In genomic region chr15:100451245-100451644, GRCm38 (mm10) we compare ENCODE assay signal across 12 mouse cellular contexts. TPM values are rescaled to one million over a fixed set of nuclear protein-coding genes. Genes with fewer than 3 reads are reported as not detected.
DNase-seq lines count a peak whose midpoint lies in the region; ATAC-seq and TF ChIP-seq lines count a peak whose summit lies in the region.
"Had no signal": no experiment of that assay in that cellular context is flagged by ENCODE, and none has a peak within 500 bp of the region (broad histone marks: within the 10 kb centered on the region; RNA-seq: fewer than 3 reads in every experiment).

No protein-coding gene starts in this region.

- H3K9me3 ChIP-seq in heart, embryonic 12.5 days (replicated peaks) = no peaks in the 10 kb centered on the region
- H3K9me3 ChIP-seq in stomach, embryonic 15.5 days = no peaks in the 10 kb centered on the region
- no peaks in the 10 kb centered on the region for H3K9me3 ChIP-seq in stomach, postnatal 0 days (ENCODE audit: control insufficient read depth, low read length)
- no peaks in the 10 kb centered on the region for H3K9me3 ChIP-seq in stomach, embryonic 16.5 days (replicated peaks; ENCODE audit: control insufficient read depth, low read length)
- H3K9me3 ChIP-seq: midbrain, embryonic 12.5 days had no signal

- H3K27me3 ChIP-seq in heart, adult 2 months (ENCODE audit: control insufficient read depth, insufficient read depth, low read length) = no peaks in the 10 kb centered on the region
- no peaks in the 10 kb centered on the region for H3K27me3 ChIP-seq in heart, embryonic 12.5 days (replicated peaks)
- H3K27me3 ChIP-seq in stomach, embryonic 15.5 days (replicated peaks) = no peaks in the 10 kb centered on the region
- H3K27me3 ChIP-seq in stomach, postnatal 0 days (ENCODE audit: control insufficient read depth, insufficient read depth, low read length) = no peaks in the 10 kb centered on the region
- no peaks in the 10 kb centered on the region for H3K27me3 ChIP-seq in stomach, embryonic 16.5 days (ENCODE audit: control insufficient read depth, insufficient read depth, low read length)
- H3K27me3 ChIP-seq: midbrain, embryonic 12.5 days had no signal

- no peak overlapping the region for H3K4me3 ChIP-seq in heart, adult 2 months
- no peak overlapping the region for H3K4me3 ChIP-seq in heart, embryonic 12.5 days
- H3K4me3 ChIP-seq in stomach, embryonic 15.5 days (replicated peaks) = no peak overlapping the region
- no peak overlapping the region for H3K4me3 ChIP-seq in stomach, postnatal 0 days (ENCODE audit: low read depth, low read length)
- no peak overlapping the region for H3K4me3 ChIP-seq in stomach, embryonic 16.5 days (replicated peaks; ENCODE audit: low read length)
- H3K4me3 ChIP-seq: midbrain, embryonic 12.5 days had no signal

- TF ChIP-seq POLR2A in heart, adult 2 months (IDR thresholded peaks at IDR 0.05; ENCODE audit: insufficient read depth, low read depth, low read length) = no peak

- H3K4me1 ChIP-seq in heart, adult 2 months (ENCODE audit: control insufficient read depth, insufficient read depth, low read length) = no peaks in the 10 kb centered on the region
- 0 out of 2 replicates have a peak, but pooled peaks cover 3% of the 10 kb centered on the region for H3K4me1 ChIP-seq in heart, embryonic 12.5 days (replicated peaks)
- H3K4me1 ChIP-seq in stomach, embryonic 15.5 days = no peaks in the 10 kb centered on the region
- no peaks in the 10 kb centered on the region for H3K4me1 ChIP-seq in stomach, postnatal 0 days (replicated peaks; ENCODE audit: control insufficient read depth, insufficient read depth)
- no peaks in the 10 kb centered on the region for H3K4me1 ChIP-seq in stomach, embryonic 16.5 days (ENCODE audit: control insufficient read depth, insufficient read depth, low read length)
- H3K4me1 ChIP-seq: midbrain, embryonic 12.5 days had no signal

- no peaks in the 10 kb centered on the region for H3K79me2 ChIP-seq in heart, adult 2 months (replicated peaks; ENCODE audit: control insufficient read depth, insufficient read depth, low read length)

- H3K4me2 ChIP-seq in heart, embryonic 12.5 days = no peak overlapping the region
- no peak overlapping the region for H3K4me2 ChIP-seq in stomach, embryonic 15.5 days
- no peak overlapping the region for H3K4me2 ChIP-seq in stomach, postnatal 0 days (replicated peaks; ENCODE audit: low read depth)
- H3K4me2 ChIP-seq in stomach, embryonic 16.5 days (ENCODE audit: low read depth, low read length) = no peak overlapping the region
- H3K4me2 ChIP-seq: midbrain, embryonic 12.5 days had no signal

- peak; percentile 66 to 69 for DNase-seq in heart, adult 2 months
- no peak for DNase-seq in stomach, postnatal 0 days (ENCODE audit: low spot score)
- peak; percentile 62 to 70 for DNase-seq in heart, postnatal 10 days
- no peak for DNase-seq in urinary bladder, postnatal 25 days (ENCODE audit: low spot score)
- DNase-seq: thymus, postnatal 25 days had no signal

- no peak overlapping the region for H3K9ac ChIP-seq in heart, adult 2 months (ENCODE audit: low read depth, low read length)
- H3K9ac ChIP-seq in heart, embryonic 12.5 days = no peak overlapping the region
- no peak overlapping the region for H3K9ac ChIP-seq in stomach, embryonic 15.5 days
- H3K9ac ChIP-seq in stomach, postnatal 0 days (ENCODE audit: low read length) = no peak overlapping the region
- no peak overlapping the region for H3K9ac ChIP-seq in stomach, embryonic 16.5 days (ENCODE audit: low read length)
- H3K9ac ChIP-seq: midbrain, embryonic 12.5 days had no signal

- no peak for TF ChIP-seq CTCF in heart, adult 2 months (IDR thresholded peaks at IDR 0.05)
- TF ChIP-seq CTCF in stomach, postnatal 0 days (IDR thresholded peaks at IDR 0.05; ENCODE audit: low read depth) = no peak

- H3K27ac ChIP-seq in heart, adult 2 months = no peak overlapping the region
- no peak overlapping the region for H3K27ac ChIP-seq in heart, embryonic 12.5 days (ENCODE audit: poor library complexity, severe bottlenecking)
- H3K27ac ChIP-seq in stomach, embryonic 15.5 days = 0 out of 2 replicates have a peak overlapping the region, but pooled peaks have one; percentile 24
- H3K27ac ChIP-seq in stomach, postnatal 0 days (replicated peaks) = no peak overlapping the region
- H3K27ac ChIP-seq in stomach, embryonic 16.5 days (ENCODE audit: low read length) = no peak overlapping the region
- H3K27ac ChIP-seq: midbrain, embryonic 12.5 days had no signal

- TF ChIP-seq EP300 in heart, adult 2 months (IDR thresholded peaks at IDR 0.05; ENCODE audit: insufficient read depth, low read depth, low read length) = no peak
- no peak for TF ChIP-seq EP300 in stomach, postnatal 0 days (optimal IDR thresholded peaks at IDR 0.05)

- intact Hi-C loops in heart, adult 2 months (cut with DNase I) = loop anchor here (10.0 kb wide), 1 partner anchor 136 kb away; no protein-coding TSS in a partner anchor
- intact Hi-C loops in heart, postnatal 10 days (cut with DNase I) = loop anchor here (5.0 kb wide), 1 partner anchor 49 kb away; no protein-coding TSS in a partner anchor

- ATAC-seq in heart, embryonic 12.5 days (ENCODE audit: insufficient number of reproducible peaks, low FRiP score) = no peak
- ATAC-seq in stomach, embryonic 15.5 days (ENCODE audit: insufficient read depth, low FRiP score, low read depth) = no peak
- ATAC-seq in stomach, postnatal 0 days (ENCODE audit: low FRiP score, low TSS enrichment) = no peak
- ATAC-seq in stomach, embryonic 16.5 days (ENCODE audit: insufficient read depth, low FRiP score) = 0 out of 2 replicates have a peak, but pooled peaks have one; percentile 21
- ATAC-seq in monocyte, adult 5-6 weeks (replicated peaks; ENCODE audit: insufficient number of reproducible peaks, low FRiP score, low TSS enrichment, poor library complexity, severe bottlenecking) = no peak
- ATAC-seq: intestine, postnatal 0 days had no signal

- 45% methylated on average over 16 of the region's 16 CpGs for WGBS in heart, adult 2 months
- WGBS in heart, embryonic 12.5 days = 66% methylated on average over 16 of the region's 16 CpGs
- WGBS in stomach, embryonic 15.5 days = 56% methylated on average over 16 of the region's 16 CpGs
- WGBS in stomach, postnatal 0 days = 50% methylated on average over 16 of the region's 16 CpGs
- WGBS in stomach, embryonic 16.5 days = 47% methylated on average over 16 of the region's 16 CpGs

- no peaks in the 10 kb centered on the region for H3K36me3 ChIP-seq in heart, adult 2 months (ENCODE audit: control insufficient read depth, insufficient read depth, low read length)
- H3K36me3 ChIP-seq in heart, embryonic 12.5 days = no peaks in the 10 kb centered on the region
- no peaks in the 10 kb centered on the region for H3K36me3 ChIP-seq in stomach, embryonic 15.5 days
- H3K36me3 ChIP-seq in stomach, postnatal 0 days (ENCODE audit: control insufficient read depth, insufficient read depth, low read length) = no peaks in the 10 kb centered on the region
- no peaks in the 10 kb centered on the region for H3K36me3 ChIP-seq in stomach, embryonic 16.5 days (ENCODE audit: control insufficient read depth, insufficient read depth, low read length)
- H3K36me3 ChIP-seq: G1E; midbrain, embryonic 12.5 days had no signal

RNA-seq across cellular contexts. Expression of gene Letmd1, which starts 17.6 kb away (rescaled TPM):
- total RNA-seq in heart, adult 2 months (2021) = 10 to 100 TPM; 13.0 to 13.1 TPM
- 31.2 and 32.3 TPM in 2 replicates for polyA plus RNA-seq in heart, adult 2 months (2012; rRNA removed)
- 17.7 and 19.4 TPM in 2 replicates for polyA plus RNA-seq in heart, embryonic 12.5 days (2016; fragmentation: Nextera tagmentation; extraction: Ambion mirVana)
- polyA plus RNA-seq in stomach, embryonic 15.5 days (2015; fragmentation: Nextera tagmentation; extraction: Ambion mirVana) = 25.5 and 30.3 TPM in 2 replicates
- 9.8 and 10.9 TPM in 2 replicates for polyA plus RNA-seq in stomach, postnatal 0 days (2015; fragmentation: Nextera tagmentation; extraction: Ambion mirVana)
- total RNA-seq in heart, postnatal 10 days (2021) = 10 to 100 TPM; 22.3 to 44.6 TPM
- polyA plus RNA-seq in stomach, embryonic 16.5 days (2015; fragmentation: Nextera tagmentation; extraction: Ambion mirVana) = 25.8 and 26.7 TPM in 2 replicates
- total RNA-seq in monocyte, adult 5-6 weeks (2017) = 12.8 to 20.7 TPM (median 13.0 TPM) in 3 replicates

RNA-seq across cellular contexts. Expression of gene Slc11a2, which starts 26.4 kb away (rescaled TPM):
- total RNA-seq in heart, adult 2 months (2021) = 10 to 100 TPM; 38.9 to 43.7 TPM
- polyA plus RNA-seq in heart, adult 2 months (2012; rRNA removed) = 24.4 and 45.6 TPM in 2 replicates
- 15.5 and 20.8 TPM in 2 replicates for polyA plus RNA-seq in heart, embryonic 12.5 days (2016; fragmentation: Nextera tagmentation; extraction: Ambion mirVana)
- polyA plus RNA-seq in stomach, embryonic 15.5 days (2015; fragmentation: Nextera tagmentation; extraction: Ambion mirVana) = 24.0 and 25.8 TPM in 2 replicates
- polyA plus RNA-seq in stomach, postnatal 0 days (2015; fragmentation: Nextera tagmentation; extraction: Ambion mirVana) = 12.2 and 15.8 TPM in 2 replicates
- 10 to 100 TPM; 45.0 to 46.7 TPM for total RNA-seq in heart, postnatal 10 days (2021)
- 27.0 and 28.3 TPM in 2 replicates for polyA plus RNA-seq in stomach, embryonic 16.5 days (2015; fragmentation: Nextera tagmentation; extraction: Ambion mirVana)
- 5.1 to 17.3 TPM (median 9.7 TPM) in 3 replicates for total RNA-seq in monocyte, adult 5-6 weeks (2017)

RNA-seq across cellular contexts. Expression of gene Gm5475, which starts 29.3 kb away (rescaled TPM):
- total RNA-seq in heart, adult 2 months (2021) = not detected
- not detected in 2 replicates for polyA plus RNA-seq in heart, adult 2 months (2012; rRNA removed)
- 0.12 TPM in 1 of 2 replicates, not detected in the other for polyA plus RNA-seq in heart, embryonic 12.5 days (2016; fragmentation: Nextera tagmentation; extraction: Ambion mirVana)
- polyA plus RNA-seq in stomach, embryonic 15.5 days (2015; fragmentation: Nextera tagmentation; extraction: Ambion mirVana) = 0.05 and 0.12 TPM in 2 replicates
- polyA plus RNA-seq in stomach, postnatal 0 days (2015; fragmentation: Nextera tagmentation; extraction: Ambion mirVana) = 0.11 and 0.15 TPM in 2 replicates
- not detected for total RNA-seq in heart, postnatal 10 days (2021)
- 0.13 TPM in 1 of 2 replicates, not detected in the other for polyA plus RNA-seq in stomach, embryonic 16.5 days (2015; fragmentation: Nextera tagmentation; extraction: Ambion mirVana)
- 0.49 TPM in 1 of 3 replicates, not detected in the others for total RNA-seq in monocyte, adult 5-6 weeks (2017)
- polyA plus RNA-seq: G1E had no signal

RNA-seq across cellular contexts. Expression of gene Csrnp2, which starts 44.0 kb away (rescaled TPM):
- total RNA-seq in heart, adult 2 months (2021) = 1 to 10 TPM; 2.1 to 2.7 TPM
- polyA plus RNA-seq in heart, adult 2 months (2012; rRNA removed) = 1.7 and 3.0 TPM in 2 replicates
- polyA plus RNA-seq in heart, embryonic 12.5 days (2016; fragmentation: Nextera tagmentation; extraction: Ambion mirVana) = 12.0 and 12.1 TPM in 2 replicates
- polyA plus RNA-seq in stomach, embryonic 15.5 days (2015; fragmentation: Nextera tagmentation; extraction: Ambion mirVana) = 9.2 and 9.3 TPM in 2 replicates
- 2.6 and 2.8 TPM in 2 replicates for polyA plus RNA-seq in stomach, postnatal 0 days (2015; fragmentation: Nextera tagmentation; extraction: Ambion mirVana)
- total RNA-seq in heart, postnatal 10 days (2021) = 1 to 10 TPM; 2.8 to 5.0 TPM
- 6.7 and 7.3 TPM in 2 replicates for polyA plus RNA-seq in stomach, embryonic 16.5 days (2015; fragmentation: Nextera tagmentation; extraction: Ambion mirVana)
- 3.4 to 4.2 TPM (median 3.6 TPM) in 3 replicates for total RNA-seq in monocyte, adult 5-6 weeks (2017)

Comparison
In these comparisons a context has a peak if more than half of its experiments do, and no peak if none do; other contexts are left out.
1. DNase-seq: peak in heart, adult 2 months (2 of 2) and heart, postnatal 10 days (2 of 2); none in stomach, postnatal 0 days (single experiment) and urinary bladder, postnatal 25 days (single experiment).